Mouse (Mus musculus) spleen, adult 2 months (tissue): ENCODE results near the gene Kcnd3. TPM values are rescaled to one million over a fixed set of nuclear protein-coding genes. Genes with fewer than 3 reads are reported as not detected.
A peak's percentile ranks its signal among the peaks of the same experiment; 100 is the strongest.

Experiments
- DNase-seq, 2 experiments: peaks; one replicate each; pipeline versions ENCODE4 v3.0.0 to v3.0.0-alpha.2; 2012 to 2021; ENCODE audit warnings: low spot score in 2 of 2, low read depth in 1 of 2
- H3K27ac ChIP-seq: fragments of 200-500 bp; 2 replicates; pipeline ENCODE4 v1.5.1; 2012; ENCODE audit warnings: low read length, inconsistent platforms; ENCODE audit not compliant: insufficient read depth
- H3K27me3 ChIP-seq: fragments of 200-500 bp; 2 replicates; pipeline ENCODE4 v1.6.1; 2012; ENCODE audit warnings: mild to moderate bottlenecking, moderate library complexity, low read length, inconsistent platforms; ENCODE audit not compliant: control insufficient read depth, insufficient read depth
- H3K36me3 ChIP-seq: fragments of 200-500 bp; 2 replicates; pipeline ENCODE4 v1.6.1; 2012; ENCODE audit warnings: mild to moderate bottlenecking, low read length, inconsistent platforms; ENCODE audit not compliant: control insufficient read depth, insufficient read depth
- H3K4me1 ChIP-seq: fragments of 200-500 bp; 2 replicates; pipeline ENCODE4 v1.6.1; 2011; ENCODE audit warnings: inconsistent platforms; ENCODE audit not compliant: control insufficient read depth, insufficient read depth, insufficient read length
- H3K4me3 ChIP-seq: fragments of 200-500 bp; 2 replicates; pipeline ENCODE4 v1.5.1; 2011; ENCODE audit warnings: mild to moderate bottlenecking, inconsistent platforms; ENCODE audit not compliant: insufficient read depth, insufficient read length; ENCODE audit errors: extremely low read depth
- CTCF ChIP-seq: fragments of 200-500 bp; IDR thresholded peaks from 2 replicates; pipeline ENCODE4 v1.5.1; 2011; ENCODE audit warnings: mild to moderate bottlenecking, inconsistent platforms; ENCODE audit not compliant: insufficient read depth, insufficient read length, insufficient replicate concordance; ENCODE audit errors: extremely low read depth
- POLR2A ChIP-seq: fragments of 200-500 bp; IDR thresholded peaks from 2 replicates; pipeline ENCODE4 v1.6.1; 2011; ENCODE audit warnings: low read depth, low read length, inconsistent platforms
- WGBS: fragments of 180-500 bp; shearing (Covaris S2); methylation state at CpG from one replicate; pipeline ENCODE4 v1.1.7; 2018; 5-methylcytosine and 5-hydroxymethylcytosine counted together
- polyA plus RNA-seq: library from polyadenylated mRNA; depleted of rRNA; stranded (reverse); fragments of >200 nt; gene quantifications from 2 replicates; pipeline ENCODE4 v1.2.3, GENCODE M21; 2012

The Kcnd3 gene
- polyA plus RNA-seq, 1 experiment: 2.5 TPM

GRCm38 (mm10) chr3:105428586-105428985 lies 23.5 kb upstream of the Kcnd3 start:
- no peak for TF ChIP-seq POLR2A
- TF ChIP-seq CTCF: no peak

GRCm38 (mm10) chr3:105436383-105436782 lies 15.7 kb upstream of the Kcnd3 start:
- Histone ChIP-seq H3K4me3 (no peak overlapping the region), H3K4me1 (no peaks in the 10 kb centered on the region), H3K27me3 (no peaks in the 10 kb centered on the region), H3K36me3 (no peaks in the 10 kb centered on the region), H3K27ac (no peak overlapping the region)
- DNase-seq: no peak
- TF ChIP-seq POLR2A: no peak
- no peak for TF ChIP-seq CTCF
- 82% methylated on average over 2 of the region's 2 CpGs for WGBS

More at GRCm38 (mm10) chr3:105428586-105428985, 23.5 kb upstream of the Kcnd3 start:
- no peak for DNase-seq
- H3K27ac ChIP-seq: no peak overlapping the region
- no peaks in the 10 kb centered on the region for H3K36me3 ChIP-seq
- H3K4me1 ChIP-seq: no peaks in the 10 kb centered on the region
- H3K27me3 ChIP-seq: no peaks in the 10 kb centered on the region
- no peak overlapping the region for H3K4me3 ChIP-seq

- Histone ChIP-seq H3K4me3 (no peak overlapping the region), H3K27ac (no peak overlapping the region), H3K36me3 (no peaks in the 10 kb centered on the region), H3K27me3 (no peaks in the 10 kb centered on the region), H3K4me1 (no peaks in the 10 kb centered on the region)
- 81% methylated on average over 11 of the region's 11 CpGs for WGBS
- no peak for DNase-seq
- no peak for TF ChIP-seq CTCF
- TF ChIP-seq POLR2A: no peak
Measured at GRCm38 (mm10) chr3:105436971-105437370, 15.2 kb upstream of the Kcnd3 start.

- no peak overlapping the region for H3K4me3 ChIP-seq
- H3K4me1 ChIP-seq: no peaks in the 10 kb centered on the region
- no peak for DNase-seq
- H3K27me3 ChIP-seq: no peaks in the 10 kb centered on the region
- TF ChIP-seq CTCF (no peak), POLR2A (no peak)
- 41% methylated on average over 4 of the region's 4 CpGs for WGBS
- no peaks in the 10 kb centered on the region for H3K36me3 ChIP-seq
- no peak overlapping the region for H3K27ac ChIP-seq
Measured at GRCm38 (mm10) chr3:105440873-105441495, 11.1 kb upstream of the Kcnd3 start.

- no peak for TF ChIP-seq CTCF
- no peak for TF ChIP-seq POLR2A
- H3K36me3 ChIP-seq: no peaks in the 10 kb centered on the region
- 11% methylated on average over 22 of the region's 22 CpGs for WGBS
- no peak for DNase-seq
- H3K27ac ChIP-seq: no peak overlapping the region
- H3K27me3 ChIP-seq: peaks cover 16% of the 10 kb centered on the region
- no peak overlapping the region for H3K4me3 ChIP-seq
- H3K4me1 ChIP-seq: no peaks in the 10 kb centered on the region
Measured at GRCm38 (mm10) chr3:105450641-105451470, 1.3 kb upstream of the Kcnd3 start.

- H3K27ac ChIP-seq: no peak overlapping the region
- peak overlapping the region; percentile 22; the same call in 1 of the 2 replicates for H3K4me3 ChIP-seq
- no peaks in the 10 kb centered on the region for H3K36me3 ChIP-seq
- no peaks in the 10 kb centered on the region for H3K4me1 ChIP-seq
- 2% methylated on average over 59 of the region's 60 CpGs for WGBS
- TF ChIP-seq POLR2A (no peak), CTCF (no peak)
- no peak for DNase-seq
- peaks cover 16% of the 10 kb centered on the region for H3K27me3 ChIP-seq
Measured at GRCm38 (mm10) chr3:105452556-105453213, 555 bp downstream of the Kcnd3 start.
